8 mouse cellular contexts compared by ENCODE assay signal in genomic region chr3:103809799-103810150, GRCm38 (mm10). TPM values are rescaled to one million over a fixed set of nuclear protein-coding genes. Genes with fewer than 3 reads are reported as not detected.
DNase-seq lines count a peak whose midpoint lies in the region; ATAC-seq and TF ChIP-seq lines count a peak whose summit lies in the region.

No protein-coding gene starts in this region.

- 2% methylated on average over 14 of the region's 14 CpGs for WGBS in kidney, postnatal 0 days
- WGBS in embryonic facial prominence, embryonic 10.5 days: 2% methylated on average over 14 of the region's 14 CpGs
- WGBS in intestine, embryonic 14.5 days: 2% methylated on average over 14 of the region's 14 CpGs

- H3K36me3 ChIP-seq in kidney, postnatal 0 days (ENCODE audit: insufficient read depth, low read length): peaks cover 16% of the 10 kb centered on the region
- peaks cover 48% of the 10 kb centered on the region for H3K36me3 ChIP-seq in embryonic facial prominence, embryonic 10.5 days (replicated peaks)
- peaks cover 44% of the 10 kb centered on the region for H3K36me3 ChIP-seq in intestine, embryonic 14.5 days (ENCODE audit: control insufficient read depth, insufficient read depth, low read length)

- H3K9me3 ChIP-seq in kidney, postnatal 0 days (replicated peaks; ENCODE audit: low read length): no peaks in the 10 kb centered on the region
- H3K9me3 ChIP-seq in embryonic facial prominence, embryonic 10.5 days: no peaks in the 10 kb centered on the region
- no peaks in the 10 kb centered on the region for H3K9me3 ChIP-seq in intestine, embryonic 14.5 days (ENCODE audit: control insufficient read depth, low read length)

- peak overlapping the region; percentile 81 for H3K4me2 ChIP-seq in kidney, postnatal 0 days (ENCODE audit: low read length)
- peak overlapping the region; percentile 66 for H3K4me2 ChIP-seq in intestine, embryonic 14.5 days (ENCODE audit: low read length)

- no peak for DNase-seq in kidney, postnatal 0 days (ENCODE audit: low spot score)
- DNase-seq in kidney, postnatal 36 days: no peak
- DNase-seq in embryonic facial prominence, embryonic 10.5 days (ENCODE audit: low spot score): no peak
- DNase-seq in intestine, embryonic 14.5 days (ENCODE audit: low spot score): no peak
- no peak for DNase-seq in cerebellum, adult 8-10 months
- DNase-seq in layer of hippocampus, postnatal 14 days (ENCODE audit: low spot score in 2 of 2): no peak
- no peak for DNase-seq in layer of hippocampus, adult 8-10 months (ENCODE audit: low spot score in 2 of 2)

- 0 out of 2 replicates have a peak, but pooled peaks cover 8% of the 10 kb centered on the region for H3K4me1 ChIP-seq in kidney, postnatal 0 days (replicated peaks; ENCODE audit: insufficient read depth, low read length)
- H3K4me1 ChIP-seq in embryonic facial prominence, embryonic 10.5 days: peaks cover 17% of the 10 kb centered on the region
- H3K4me1 ChIP-seq in intestine, embryonic 14.5 days (replicated peaks; ENCODE audit: control insufficient read depth, insufficient read depth, low read length): peaks cover 8% of the 10 kb centered on the region

- no peak for TF ChIP-seq CTCF in kidney, postnatal 0 days (IDR thresholded peaks at IDR 0.05; ENCODE audit: low read depth)

- peak overlapping the region; percentile 86 for H3K4me3 ChIP-seq in kidney, postnatal 0 days (replicated peaks; ENCODE audit: low read depth, low read length)
- H3K4me3 ChIP-seq in embryonic facial prominence, embryonic 10.5 days: peak overlapping the region; percentile 89
- H3K4me3 ChIP-seq in intestine, embryonic 14.5 days (ENCODE audit: low read depth, low read length): peak overlapping the region; percentile 96

- peak; percentile 23; the same call in 1 of the 2 replicates for ATAC-seq in kidney, postnatal 0 days (replicated peaks; ENCODE audit: low FRiP score, low read depth)
- ATAC-seq in intestine, embryonic 14.5 days (replicated peaks; ENCODE audit: low FRiP score, low TSS enrichment, low read depth): peak; percentile 41; the same call in 1 of the 2 replicates
- ATAC-seq in monocyte, adult 5-6 weeks (replicated peaks; ENCODE audit: insufficient number of reproducible peaks, low FRiP score, low TSS enrichment, poor library complexity, severe bottlenecking): peak; percentile 47

- H3K27ac ChIP-seq in kidney, postnatal 0 days: peak overlapping the region; percentile 93
- H3K27ac ChIP-seq in embryonic facial prominence, embryonic 10.5 days (replicated peaks): peak overlapping the region; percentile 93
- H3K27ac ChIP-seq in intestine, embryonic 14.5 days (ENCODE audit: low read depth): peak overlapping the region; percentile 83

- no peaks in the 10 kb centered on the region for H3K27me3 ChIP-seq in kidney, postnatal 0 days (ENCODE audit: insufficient read depth, low read length)
- H3K27me3 ChIP-seq in embryonic facial prominence, embryonic 10.5 days (replicated peaks; ENCODE audit: low read depth, poor library complexity, severe bottlenecking): no peaks in the 10 kb centered on the region
- no peaks in the 10 kb centered on the region for H3K27me3 ChIP-seq in intestine, embryonic 14.5 days (replicated peaks; ENCODE audit: control insufficient read depth, insufficient read depth, low read length)

- peak overlapping the region; percentile 74 for H3K9ac ChIP-seq in kidney, postnatal 0 days (ENCODE audit: low read depth, low read length)
- H3K9ac ChIP-seq in intestine, embryonic 14.5 days (ENCODE audit: low read length): peak overlapping the region; percentile 76

RNA-seq across cellular contexts. Expression of gene Gm43064, which starts 0.4 kb away (rescaled TPM):
- polyA plus RNA-seq in kidney, postnatal 0 days (2015; fragmentation: Nextera tagmentation; extraction: Ambion mirVana): 0.12 and 0.14 TPM in 2 replicates
- polyA plus RNA-seq in embryonic facial prominence, embryonic 10.5 days (2016; fragmentation: Nextera tagmentation; extraction: Ambion mirVana): 0.16 TPM in 1 of 2 replicates, not detected in the other
- polyA plus RNA-seq in intestine, embryonic 14.5 days (2014; fragmentation: Nextera tagmentation; extraction: Ambion mirVana): 0.44 and 0.55 TPM in 2 replicates
- total RNA-seq in monocyte, adult 5-6 weeks (2017): 0.49 TPM in 1 of 3 replicates, not detected in the others
- under 1 TPM; 0.30 to 0.45 TPM for total RNA-seq in layer of hippocampus, postnatal 14 days (2021)
- under 1 TPM in 3 of 4 experiments, not detected in 1; 0.21 to 0.83 (median 0.30) TPM for total RNA-seq in layer of hippocampus, adult 8-10 months (2022)

RNA-seq across cellular contexts. Expression of gene Ap4b1, which starts 0.5 kb away (rescaled TPM):
- polyA plus RNA-seq in kidney, postnatal 0 days (2015; fragmentation: Nextera tagmentation; extraction: Ambion mirVana): 15.9 and 16.3 TPM in 2 replicates
- 20.4 and 22.7 TPM in 2 replicates for polyA plus RNA-seq in embryonic facial prominence, embryonic 10.5 days (2016; fragmentation: Nextera tagmentation; extraction: Ambion mirVana)
- polyA plus RNA-seq in intestine, embryonic 14.5 days (2014; fragmentation: Nextera tagmentation; extraction: Ambion mirVana): 19.9 and 21.4 TPM in 2 replicates
- 23.5 to 31.7 TPM (median 26.6 TPM) in 3 replicates for total RNA-seq in monocyte, adult 5-6 weeks (2017)
- 10 to 100 TPM; 13.0 to 16.2 TPM for total RNA-seq in layer of hippocampus, postnatal 14 days (2021)
- 10 to 100 TPM; 11.4 to 14.3 (median 13.1) TPM for total RNA-seq in layer of hippocampus, adult 8-10 months (2022)

RNA-seq across cellular contexts. Expression of gene Dclre1b, which starts 0.5 kb away (rescaled TPM):
- 23.1 and 27.1 TPM in 2 replicates for polyA plus RNA-seq in kidney, postnatal 0 days (2015; fragmentation: Nextera tagmentation; extraction: Ambion mirVana)
- polyA plus RNA-seq in embryonic facial prominence, embryonic 10.5 days (2016; fragmentation: Nextera tagmentation; extraction: Ambion mirVana): 36.4 and 41.5 TPM in 2 replicates
- polyA plus RNA-seq in intestine, embryonic 14.5 days (2014; fragmentation: Nextera tagmentation; extraction: Ambion mirVana): 23.9 and 34.2 TPM in 2 replicates
- 13.7 to 24.6 TPM (median 14.9 TPM) in 3 replicates for total RNA-seq in monocyte, adult 5-6 weeks (2017)
- total RNA-seq in layer of hippocampus, postnatal 14 days (2021): 1 to 10 TPM; 8.9 to 9.1 TPM
- total RNA-seq in layer of hippocampus, adult 8-10 months (2022): 10 to 100 TPM in 2 of 4 experiments, 1 to 10 TPM in 2; 7.4 to 12.1 (median 9.7) TPM

RNA-seq across cellular contexts. Expression of gene Hipk1, which starts 18.4 kb away (rescaled TPM):
- 9.8 and 10.2 TPM in 2 replicates for polyA plus RNA-seq in kidney, postnatal 0 days (2015; fragmentation: Nextera tagmentation; extraction: Ambion mirVana)
- polyA plus RNA-seq in embryonic facial prominence, embryonic 10.5 days (2016; fragmentation: Nextera tagmentation; extraction: Ambion mirVana): 9.9 TPM in 2 replicates
- 14.4 and 15.8 TPM in 2 replicates for polyA plus RNA-seq in intestine, embryonic 14.5 days (2014; fragmentation: Nextera tagmentation; extraction: Ambion mirVana)
- 97.7 to 153 TPM (median 113 TPM) in 3 replicates for total RNA-seq in monocyte, adult 5-6 weeks (2017)
- total RNA-seq in layer of hippocampus, postnatal 14 days (2021): 10 to 100 TPM; 91.2 to 91.3 TPM
- 100 to 1,000 TPM; 115 to 141 (median 129) TPM for total RNA-seq in layer of hippocampus, adult 8-10 months (2022)

RNA-seq across cellular contexts. Expression of gene Bcl2l15, which starts 22.6 kb away (rescaled TPM):
- polyA plus RNA-seq in kidney, postnatal 0 days (2015; fragmentation: Nextera tagmentation; extraction: Ambion mirVana): 0.08 TPM in 1 of 2 replicates, not detected in the other
- polyA plus RNA-seq in embryonic facial prominence, embryonic 10.5 days (2016; fragmentation: Nextera tagmentation; extraction: Ambion mirVana): 0.24 and 0.42 TPM in 2 replicates
- polyA plus RNA-seq in intestine, embryonic 14.5 days (2014; fragmentation: Nextera tagmentation; extraction: Ambion mirVana): 0.13 and 0.38 TPM in 2 replicates
- total RNA-seq in monocyte, adult 5-6 weeks (2017): 0.39 to 2.8 TPM in 2 of 3 replicates, not detected in the other
- 1 to 10 TPM in 1 of 2 experiments, under 1 TPM in 1; 0.88 to 1.2 TPM for total RNA-seq in layer of hippocampus, postnatal 14 days (2021)
- 1 to 10 TPM in 2 of 4 experiments, under 1 TPM in 2; 0.56 to 3.6 (median 1.9) TPM for total RNA-seq in layer of hippocampus, adult 8-10 months (2022)
